Mouse (Mus musculus) left cerebral cortex, postnatal 36 days (tissue): ENCODE results near the gene Olfr591. TPM values are rescaled to one million over a fixed set of nuclear protein-coding genes. Genes with fewer than 3 reads are reported as not detected.
"Not testable (repeated sequence)": the region's sequence is repeated elsewhere in the genome, so short reads cannot be mapped to it uniquely, and the experiment has no call there.

ENCODE experiments used
- DNase-seq, 2 experiments: peaks; one replicate each; pipeline ENCODE4 v3.0.0; 2021 to 2022; ENCODE audit warnings: low spot score in 2 of 2, mixed read lengths in 1 of 2
- intact Hi-C: fragments of 180-260 bp; cut with DNase I; formaldehyde crosslinking; loops from one replicate; pipeline ENCODE4 v1.15.1; 2025
- total RNA-seq, 2 experiments: library from RNA; stranded (reverse); gene quantifications; 2 replicates each; pipeline ENCODE4 v1.2.3; 2021

Gene Olfr591
- total RNA-seq, result not detected

GRCm38 (mm10) chr7:103178240-103178639, at the start of gene Olfr591:
TSS of gene Olfr591 (minus strand) at chr7:103178340.
- DNase-seq, result no peak
- intact Hi-C loops, result no loop called here

DNA sequence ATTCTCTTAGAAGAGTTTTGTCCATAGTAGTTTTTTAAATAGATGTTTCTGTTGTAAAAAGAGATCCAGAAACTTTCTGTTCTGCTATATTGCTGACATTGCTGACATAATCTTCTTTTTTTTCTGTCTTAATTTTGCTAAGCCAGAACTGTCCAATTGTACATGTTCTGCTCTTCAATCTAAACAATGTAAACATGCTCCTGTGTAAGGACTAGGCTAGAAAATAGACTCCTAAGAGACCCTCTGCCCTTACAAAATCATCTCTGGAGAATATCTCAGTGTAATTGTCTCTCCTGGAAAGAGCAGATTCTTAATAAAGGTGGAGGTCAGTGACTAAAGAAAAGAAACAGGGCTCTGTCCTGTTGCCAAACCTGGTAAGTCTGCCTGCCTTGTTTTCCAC, 38.6 kb upstream of the Olfr591 start, which contains the start of gene Olfr594:
TSS of gene Olfr594 (plus strand) at position 301 of the 400 bp plus-strand sequence.
- no peak for DNase-seq
- intact Hi-C loops, result no loop called here

DNA sequence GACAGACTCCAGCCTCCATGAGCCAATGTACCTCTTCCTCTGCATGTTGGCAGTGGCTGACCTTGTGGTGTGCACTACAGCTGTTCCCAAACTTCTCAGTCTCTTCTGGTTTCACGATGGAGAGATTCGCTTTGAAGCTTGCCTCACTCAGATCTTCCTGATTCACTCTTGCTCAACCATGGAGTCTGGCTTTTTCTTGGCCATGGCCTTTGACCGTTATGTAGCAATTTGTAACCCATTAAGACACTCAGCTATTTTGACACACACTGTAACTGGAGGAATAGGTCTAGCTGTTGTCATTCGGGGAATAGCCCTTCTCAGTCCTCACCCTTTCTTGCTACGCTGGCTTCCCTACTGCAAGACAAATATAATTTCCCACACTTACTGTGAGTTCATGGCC, 33.9 kb upstream of the Olfr591 start:
- intact Hi-C loops, DNase-seq: not testable (repeated sequence)

- DNase-seq, result no peak
- intact Hi-C loops, result no loop called here
Observed at GRCm38 (mm10) chr7:103211562-103211961, 33.4 kb upstream of the Olfr591 start, which contains the start of gene Olfr593. TSS of gene Olfr593 (plus strand) at chr7:103211862.

DNA sequence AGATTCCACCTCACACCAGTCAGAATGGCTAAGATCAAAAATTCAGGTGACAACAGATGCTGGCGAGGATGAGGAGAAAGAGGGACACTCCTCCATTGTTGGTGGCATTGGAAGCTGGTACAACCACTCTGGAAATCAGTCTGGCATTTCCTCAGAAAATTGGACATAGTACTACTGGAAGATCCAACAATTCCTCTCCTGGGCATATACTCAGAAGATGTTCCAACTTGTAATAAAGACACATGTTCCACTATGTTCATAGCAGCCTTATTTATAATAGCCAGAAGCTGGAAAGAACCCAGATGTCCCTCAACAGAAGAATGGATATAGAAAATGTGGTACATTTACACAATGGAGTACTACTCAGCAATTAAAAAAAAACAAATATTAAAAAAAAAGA, 6.4 kb upstream of the Olfr591 start, which contains the start of gene Olfr592:
TSS of gene Olfr592 (plus strand) at position 301 of the 400 bp plus-strand sequence.
- intact Hi-C loops, DNase-seq: not testable (repeated sequence)

GRCm38 (mm10) chr7:103169697-103170096, 8.4 kb downstream of the Olfr591 start:
- intact Hi-C loops, result no loop called here
- no peak for DNase-seq

DNA sequence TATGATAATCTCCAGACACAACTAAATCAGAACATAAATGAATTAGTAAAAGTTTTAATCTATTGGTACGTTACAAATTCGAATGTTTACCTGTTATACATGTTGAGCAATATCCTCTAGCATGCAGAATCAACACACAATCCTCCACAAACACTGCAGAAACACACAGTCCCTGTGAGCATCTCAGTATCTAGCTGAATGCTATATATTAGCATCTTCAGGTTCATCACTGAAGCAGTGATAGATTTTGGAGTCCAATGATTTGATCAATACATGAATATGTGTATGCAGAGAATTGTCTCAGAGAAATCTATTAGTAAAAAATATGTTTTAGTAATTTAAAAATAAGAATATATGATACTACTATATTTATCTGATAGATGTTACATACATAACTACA, 21.9 kb downstream of the Olfr591 start, which contains the start of gene Olfr589:
TSS of gene Olfr589 (minus strand) at position 101 of the 400 bp plus-strand sequence.
- DNase-seq, result no peak

GRCm38 (mm10) chr7:103140579-103140978, 37.6 kb downstream of the Olfr591 start, which contains the start of gene Olfr588-ps1:
TSS of gene Olfr588-ps1 (plus strand) at chr7:103140879.
- no peak for DNase-seq
- intact Hi-C loops, result no loop called here

More for the DNA sequence above, 21.9 kb downstream of the Olfr591 start, which contains the start of gene Olfr589:
- intact Hi-C loops, result no loop called here

GRCm38 (mm10) chr7:103125538-103125937, 52.6 kb downstream of the Olfr591 start, which contains the start of gene Olfr586:
TSS of gene Olfr586 (minus strand) at chr7:103125638.
- DNase-seq, result no peak
- intact Hi-C loops, result no loop called here

- DNase-seq, result no peak
- intact Hi-C loops, result no loop called here
Observed at GRCm38 (mm10) chr7:103119406-103119805, 58.7 kb downstream of the Olfr591 start.

Other genes starting within 250 kb of the Olfr591 start
- gene Olfr573-ps1, start 235.8 kb downstream of the Olfr591 start, total RNA-seq, result not detected
- gene Olfr574, start 229.9 kb downstream of the Olfr591 start, total RNA-seq, result not detected
- not detected for gene Olfr575, start 219.6 kb downstream of the Olfr591 start, total RNA-seq
- gene Olfr576, start 215.7 kb downstream of the Olfr591 start, total RNA-seq, result not detected
- gene Olfr577, start 202.4 kb downstream of the Olfr591 start, total RNA-seq, result not detected
- gene Olfr578, start 189.0 kb downstream of the Olfr591 start, total RNA-seq, result not detected
- not detected for gene Olfr582, start 140.3 kb downstream of the Olfr591 start, total RNA-seq
- not detected for gene Olfr583, start 127.0 kb downstream of the Olfr591 start, total RNA-seq
- gene Olfr584, start 96.5 kb downstream of the Olfr591 start, total RNA-seq, result not detected
- not detected for gene Olfr585, start 80.6 kb downstream of the Olfr591 start, total RNA-seq
- gene Olfr586, start 52.7 kb downstream of the Olfr591 start, total RNA-seq, result not detected
- not detected for gene Olfr588-ps1, start 37.5 kb downstream of the Olfr591 start, total RNA-seq
- not detected for gene Olfr589, start 22.0 kb downstream of the Olfr591 start, total RNA-seq
- not detected for gene Olfr592, start 6.5 kb upstream of the Olfr591 start, total RNA-seq
- not detected for gene Olfr593, start 33.5 kb upstream of the Olfr591 start, total RNA-seq
- not detected for gene Olfr594, start 38.7 kb upstream of the Olfr591 start, total RNA-seq
- not detected for gene Usp17ld, start 74.2 kb upstream of the Olfr591 start, total RNA-seq
- gene Olfr596, start 127.3 kb upstream of the Olfr591 start, total RNA-seq, result not detected
- gene Olfr597, start 138.0 kb upstream of the Olfr591 start, total RNA-seq, result not detected
- not detected for gene Olfr598, start 145.2 kb upstream of the Olfr591 start, total RNA-seq
- gene Olfr599, start 157.6 kb upstream of the Olfr591 start, total RNA-seq, result not detected
- not detected for gene Olfr600, start 171.3 kb upstream of the Olfr591 start, total RNA-seq
- not detected for gene Olfr601, start 184.3 kb upstream of the Olfr591 start, total RNA-seq
- not detected for gene Olfr603, start 207.8 kb upstream of the Olfr591 start, total RNA-seq
- gene Usp17lc, start 236.7 kb upstream of the Olfr591 start, total RNA-seq, result not detected